Mouse (Mus musculus): ENCODE data around the gene 2310009B15Rik.

DNA sequence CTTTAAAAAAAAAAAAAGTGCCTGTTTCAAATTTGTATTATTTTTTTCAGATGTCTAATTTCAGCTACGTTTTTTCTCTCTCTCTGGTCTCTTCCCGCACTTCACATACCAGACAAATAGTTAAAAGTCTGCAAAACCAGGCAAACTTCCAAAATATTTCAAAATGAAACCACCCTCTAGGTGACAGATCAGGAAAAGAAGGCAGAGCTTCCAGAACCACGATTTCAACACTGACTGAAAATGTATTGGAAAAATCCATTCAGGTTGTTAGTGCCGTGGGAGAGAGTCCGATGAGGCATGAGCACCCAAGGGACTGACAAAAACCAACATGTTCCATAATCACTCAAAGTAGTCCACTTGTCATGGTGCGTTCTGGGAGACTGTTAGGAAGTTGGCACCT is 29.8 kb downstream of the 2310009B15Rik start:
- TF ChIP-seq CTCF (IDR thresholded peaks at IDR 0.05; ENCODE audit: insufficient read depth, low read length) (no peak), POLR2A (IDR thresholded peaks at IDR 0.05; ENCODE audit: borderline replicate concordance, extremely low read depth, low read depth, low read length) (no peak)

All from lung, adult 2 months (tissue).